Mouse (Mus musculus): ENCODE results near the gene Clcn6. TPM values are rescaled to one million over a fixed set of nuclear protein-coding genes. Genes with fewer than 3 reads are reported as not detected.

The Clcn6 gene
- polyA plus RNA-seq, 1 experiment from 2014 or later, result 7.4 TPM

DNA sequence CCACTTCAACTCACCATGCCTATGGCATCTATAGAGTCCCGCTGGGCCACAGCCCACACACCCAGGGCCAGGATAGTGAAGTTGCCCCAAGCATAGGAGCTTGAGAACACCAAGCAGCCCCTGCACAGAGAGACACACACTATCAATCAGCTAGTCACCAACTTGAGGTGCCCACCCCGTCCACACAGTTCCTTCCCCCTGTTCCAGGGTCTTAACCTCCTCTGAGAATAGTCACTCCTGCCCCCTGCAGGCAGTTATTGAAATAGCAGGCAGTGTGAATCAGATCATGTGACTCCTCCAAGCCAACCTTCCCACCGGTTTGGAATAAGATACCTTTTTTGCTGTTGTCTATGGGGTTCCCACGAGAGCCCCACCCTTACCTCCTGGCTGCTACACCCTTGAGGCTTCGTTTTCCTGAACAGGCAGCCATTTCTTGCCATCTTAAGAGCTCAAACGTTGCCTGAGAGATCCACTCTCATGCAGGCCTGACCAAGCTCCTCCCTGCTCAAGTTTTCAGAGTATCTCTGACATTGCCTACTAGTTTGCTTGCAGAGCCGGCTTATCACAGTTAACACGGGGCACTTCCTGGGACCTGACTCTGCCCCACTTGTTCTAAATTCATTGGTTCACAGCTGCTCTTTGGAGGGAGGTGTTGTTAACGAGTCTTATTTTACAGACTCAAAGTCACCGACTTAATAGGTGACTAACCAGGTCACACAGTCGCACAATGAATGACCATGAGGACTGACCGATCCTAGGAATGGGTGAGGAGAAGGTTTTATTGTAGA lies 43.8 kb upstream of the Clcn6 start:
- peaks cover 5% of the 10 kb centered on the region; the same call in 1 of the 2 replicates for H3K36me3 ChIP-seq (ENCODE audit: control insufficient read depth, insufficient read depth, low read length)
- H3K27me3 ChIP-seq (replicated peaks; ENCODE audit: control insufficient read depth, insufficient read depth, low read length), result no peaks in the 10 kb centered on the region
- peak; percentile 47 for DNase-seq (ENCODE audit: low spot score)
- H3K9ac ChIP-seq (ENCODE audit: low read depth, low read length), result no peak overlapping the region
- H3K4me1 ChIP-seq (ENCODE audit: control insufficient read depth, insufficient read depth, low read length), result peaks cover 13% of the 10 kb centered on the region; the same call in 1 of the 2 replicates
- H3K4me3 ChIP-seq (ENCODE audit: low read depth, low read length), result no peak overlapping the region
- WGBS, result 52% methylated on average over 12 of the region's 12 CpGs
- no peak overlapping the region for H3K4me2 ChIP-seq (ENCODE audit: low read depth, low read length)
- ATAC-seq (ENCODE audit: low read depth), result no peak
- H3K9me3 ChIP-seq (ENCODE audit: control insufficient read depth, low read length), result no peaks in the 10 kb centered on the region
- H3K27ac ChIP-seq (replicated peaks; ENCODE audit: low read depth, low read length), result no peak overlapping the region

- no peak for DNase-seq (ENCODE audit: low spot score)
- Histone ChIP-seq H3K4me3 (ENCODE audit: low read depth, low read length) (no peak overlapping the region), H3K27me3 (replicated peaks; ENCODE audit: control insufficient read depth, insufficient read depth, low read length) (no peaks in the 10 kb centered on the region), H3K36me3 (ENCODE audit: control insufficient read depth, insufficient read depth, low read length) (peaks cover 5% of the 10 kb centered on the region; the same call in 1 of the 2 replicates), H3K9me3 (ENCODE audit: control insufficient read depth, low read length) (no peaks in the 10 kb centered on the region), H3K27ac (replicated peaks; ENCODE audit: low read depth, low read length) (no peak overlapping the region), H3K4me2 (ENCODE audit: low read depth, low read length) (no peak overlapping the region), H3K9ac (ENCODE audit: low read depth, low read length) (no peak overlapping the region), H3K4me1 (ENCODE audit: control insufficient read depth, insufficient read depth, low read length) (peaks cover 13% of the 10 kb centered on the region; the same call in 1 of the 2 replicates)
- ATAC-seq (ENCODE audit: low read depth), result no peak
- 92% methylated on average over 9 of the region's 10 CpGs for WGBS
These were observed 42.6 kb upstream of the Clcn6 start for GRCm38 (mm10) chr4:148081201-148081600.

- no peaks in the 10 kb centered on the region for H3K27me3 ChIP-seq (replicated peaks; ENCODE audit: control insufficient read depth, insufficient read depth, low read length)
- H3K4me1 ChIP-seq (ENCODE audit: control insufficient read depth, insufficient read depth, low read length), result peaks cover 13% of the 10 kb centered on the region; the same call in 1 of the 2 replicates
- no peak overlapping the region for H3K4me3 ChIP-seq (ENCODE audit: low read depth, low read length)
- H3K4me2 ChIP-seq (ENCODE audit: low read depth, low read length), result no peak overlapping the region
- H3K9ac ChIP-seq (ENCODE audit: low read depth, low read length), result no peak overlapping the region
- DNase-seq (ENCODE audit: low spot score) (no peak), ATAC-seq (ENCODE audit: low read depth) (no peak)
- H3K27ac ChIP-seq (replicated peaks; ENCODE audit: low read depth, low read length), result no peak overlapping the region
- WGBS, result 82% methylated on average over 1 of the region's 1 CpGs
- H3K9me3 ChIP-seq (ENCODE audit: control insufficient read depth, low read length), result no peaks in the 10 kb centered on the region
- H3K36me3 ChIP-seq (ENCODE audit: control insufficient read depth, insufficient read depth, low read length), result peaks cover 5% of the 10 kb centered on the region; the same call in 1 of the 2 replicates
These were observed 42.0 kb upstream of the Clcn6 start for GRCm38 (mm10) chr4:148080597-148080973.

DNA sequence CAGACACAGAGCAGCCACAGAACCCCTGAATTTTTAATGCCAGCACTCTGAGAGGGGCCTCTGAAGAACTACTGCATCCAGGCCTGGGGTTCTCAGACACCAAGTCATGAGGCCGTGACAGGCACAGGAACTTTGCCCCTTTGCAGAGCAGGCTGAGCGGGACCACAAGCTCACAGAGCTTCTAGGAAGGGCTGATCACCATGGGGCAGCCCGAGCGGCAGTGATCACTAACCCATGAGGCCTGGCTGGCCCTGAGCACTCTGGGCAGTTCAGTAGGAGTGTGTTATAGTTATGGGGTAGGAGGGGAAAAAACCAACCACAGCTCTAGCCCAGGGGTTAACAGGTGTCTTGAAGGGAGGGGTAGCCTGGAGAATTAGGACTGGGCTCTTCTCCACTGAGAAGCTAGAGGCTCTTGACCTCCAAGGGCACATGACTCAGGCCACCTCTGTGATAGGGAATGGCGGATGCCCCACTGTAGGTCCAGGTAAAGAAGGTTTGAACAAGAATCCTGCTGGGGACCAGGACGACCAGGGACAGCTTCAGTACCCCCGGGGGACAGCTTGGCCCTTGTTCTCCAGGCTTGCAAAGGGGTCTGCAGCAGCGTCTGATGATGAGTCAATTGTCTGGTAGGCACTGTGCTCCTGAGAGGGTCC lies 41.4 kb upstream of the Clcn6 start:
- H3K27me3 ChIP-seq (replicated peaks; ENCODE audit: control insufficient read depth, insufficient read depth, low read length), result no peaks in the 10 kb centered on the region
- no peaks in the 10 kb centered on the region for H3K9me3 ChIP-seq (ENCODE audit: control insufficient read depth, low read length)
- WGBS, result 87% methylated on average over 8 of the region's 8 CpGs
- H3K4me1 ChIP-seq (ENCODE audit: control insufficient read depth, insufficient read depth, low read length), result peaks cover 9% of the 10 kb centered on the region; the same call in 1 of the 2 replicates
- H3K36me3 ChIP-seq (ENCODE audit: control insufficient read depth, insufficient read depth, low read length), result peaks cover 5% of the 10 kb centered on the region; the same call in 1 of the 2 replicates
- ATAC-seq (ENCODE audit: low read depth) (no peak), DNase-seq (ENCODE audit: low spot score) (no peak)
- no peak overlapping the region for H3K27ac ChIP-seq (replicated peaks; ENCODE audit: low read depth, low read length)
- no peak overlapping the region for H3K9ac ChIP-seq (ENCODE audit: low read depth, low read length)
- no peak overlapping the region for H3K4me2 ChIP-seq (ENCODE audit: low read depth, low read length)
- H3K4me3 ChIP-seq (ENCODE audit: low read depth, low read length), result no peak overlapping the region

GRCm38 (mm10) chr4:148079212-148079611 lies 40.6 kb upstream of the Clcn6 start:
- ATAC-seq (ENCODE audit: low read depth) (no peak), DNase-seq (ENCODE audit: low spot score) (no peak)
- H3K4me1 ChIP-seq (ENCODE audit: control insufficient read depth, insufficient read depth, low read length), result peaks cover 8% of the 10 kb centered on the region; the same call in 1 of the 2 replicates
- no peaks in the 10 kb centered on the region for H3K9me3 ChIP-seq (ENCODE audit: control insufficient read depth, low read length)
- peaks cover 5% of the 10 kb centered on the region; the same call in 1 of the 2 replicates for H3K36me3 ChIP-seq (ENCODE audit: control insufficient read depth, insufficient read depth, low read length)
- WGBS, result 56% methylated on average over 6 of the region's 6 CpGs
- no peak overlapping the region for H3K9ac ChIP-seq (ENCODE audit: low read depth, low read length)
- no peaks in the 10 kb centered on the region for H3K27me3 ChIP-seq (replicated peaks; ENCODE audit: control insufficient read depth, insufficient read depth, low read length)
- H3K27ac ChIP-seq (replicated peaks; ENCODE audit: low read depth, low read length), result no peak overlapping the region
- no peak overlapping the region for H3K4me3 ChIP-seq (ENCODE audit: low read depth, low read length)
- H3K4me2 ChIP-seq (ENCODE audit: low read depth, low read length), result no peak overlapping the region

DNA sequence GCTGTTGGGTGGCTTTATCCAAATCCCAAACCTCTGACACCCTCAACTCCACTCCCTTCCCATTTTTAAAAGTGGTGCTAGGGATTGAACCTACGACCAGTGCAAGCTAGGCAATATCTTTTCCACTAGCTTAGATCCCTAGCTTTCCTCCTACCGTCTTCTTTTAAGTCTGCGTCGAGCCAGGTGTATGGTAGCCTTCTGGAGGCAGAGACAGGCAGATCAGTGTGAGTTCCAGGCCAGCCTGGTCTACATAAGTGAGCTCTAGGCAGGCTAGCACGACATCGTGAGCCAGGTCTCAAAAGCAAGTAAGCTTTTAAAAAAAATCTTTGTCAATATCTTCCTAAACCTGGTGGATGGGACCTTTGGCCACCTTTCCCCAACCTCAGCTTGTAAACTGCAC lies 37.3 kb upstream of the Clcn6 start:
- DNase-seq (ENCODE audit: low spot score), result no peak
- Histone ChIP-seq H3K9ac (ENCODE audit: low read depth, low read length) (no peak overlapping the region), H3K27ac (replicated peaks; ENCODE audit: low read depth, low read length) (no peak overlapping the region), H3K4me1 (ENCODE audit: control insufficient read depth, insufficient read depth, low read length) (no peaks in the 10 kb centered on the region), H3K9me3 (ENCODE audit: control insufficient read depth, low read length) (no peaks in the 10 kb centered on the region), H3K4me2 (ENCODE audit: low read depth, low read length) (no peak overlapping the region), H3K36me3 (ENCODE audit: control insufficient read depth, insufficient read depth, low read length) (no peaks in the 10 kb centered on the region; the same call in 1 of the 2 replicates), H3K27me3 (replicated peaks; ENCODE audit: control insufficient read depth, insufficient read depth, low read length) (no peaks in the 10 kb centered on the region), H3K4me3 (ENCODE audit: low read depth, low read length) (no peak overlapping the region)
- no peak for ATAC-seq (ENCODE audit: low read depth)
- 89% methylated on average over 6 of the region's 6 CpGs for whole genome bisulfite sequencing

DNA sequence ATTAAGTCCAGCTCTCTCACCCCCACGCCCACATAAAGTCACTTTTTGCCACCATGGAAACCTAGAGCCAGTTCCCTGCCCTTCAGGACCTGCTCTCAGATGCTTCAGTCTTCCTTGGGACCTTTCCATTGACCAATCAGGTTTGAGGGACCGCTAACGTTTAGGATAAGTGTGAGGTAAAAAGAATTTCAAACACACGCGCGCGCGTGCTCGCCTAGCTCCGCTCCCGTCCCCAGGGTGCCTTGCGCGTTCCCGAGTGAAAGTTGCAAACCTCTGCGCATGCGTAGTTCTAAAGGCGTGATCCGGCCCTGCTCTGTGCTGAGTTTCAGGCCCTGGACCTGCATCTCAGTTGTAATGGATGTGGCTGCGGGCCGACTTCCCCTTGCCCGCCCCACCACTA lies 36.6 kb upstream of the Clcn6 start:
- Histone ChIP-seq H3K27ac (replicated peaks; ENCODE audit: low read depth, low read length) (no peak overlapping the region), H3K4me3 (ENCODE audit: low read depth, low read length) (peak overlapping the region; percentile 32), H3K9me3 (ENCODE audit: control insufficient read depth, low read length) (no peaks in the 10 kb centered on the region), H3K36me3 (ENCODE audit: control insufficient read depth, insufficient read depth, low read length) (no peaks in the 10 kb centered on the region; the same call in 1 of the 2 replicates), H3K4me2 (ENCODE audit: low read depth, low read length) (peak overlapping the region; percentile 59), H3K9ac (ENCODE audit: low read depth, low read length) (peak overlapping the region; percentile 51), H3K4me1 (ENCODE audit: control insufficient read depth, insufficient read depth, low read length) (no peaks in the 10 kb centered on the region), H3K27me3 (replicated peaks; ENCODE audit: control insufficient read depth, insufficient read depth, low read length) (no peaks in the 10 kb centered on the region)
- peak; percentile 79 for DNase-seq (ENCODE audit: low spot score)
- 53% methylated on average over 20 of the region's 21 CpGs for WGBS
- ATAC-seq (ENCODE audit: low read depth), result no peak

GRCm38 (mm10) chr4:148074521-148075189 lies 36.0 kb upstream of the Clcn6 start:
- Histone ChIP-seq H3K9me3 (ENCODE audit: control insufficient read depth, low read length) (no peaks in the 10 kb centered on the region), H3K9ac (ENCODE audit: low read depth, low read length) (peak overlapping the region; percentile 51), H3K4me1 (ENCODE audit: control insufficient read depth, insufficient read depth, low read length) (no peaks in the 10 kb centered on the region), H3K27ac (replicated peaks; ENCODE audit: low read depth, low read length) (no peak overlapping the region), H3K27me3 (replicated peaks; ENCODE audit: control insufficient read depth, insufficient read depth, low read length) (no peaks in the 10 kb centered on the region), H3K4me3 (ENCODE audit: low read depth, low read length) (peak overlapping the region; percentile 32), H3K4me2 (ENCODE audit: low read depth, low read length) (peak overlapping the region; percentile 59), H3K36me3 (ENCODE audit: control insufficient read depth, insufficient read depth, low read length) (no peaks in the 10 kb centered on the region; the same call in 1 of the 2 replicates)
- ATAC-seq (ENCODE audit: low read depth) (no peak), DNase-seq (ENCODE audit: low spot score) (peak; percentile 39)
- 49% methylated on average over 17 of the region's 17 CpGs for WGBS

Data from embryonic facial prominence, embryonic 14.5 days (tissue).